Mouse (Mus musculus) kidney, adult 2 months (tissue): ENCODE results near the gene Ccdc80.

Experiments
- CTCF ChIP-seq: fragments of 200-500 bp; conservative IDR thresholded peaks from 2 replicates; pipeline ENCODE4 v1.5.1; 2011; ENCODE audit warnings: low read depth, mild to moderate bottlenecking, control low read depth, low read length, moderate library complexity, mixed read lengths; ENCODE audit not compliant: insufficient read depth, insufficient read length
- POLR2A ChIP-seq: fragments of 200-500 bp; IDR thresholded peaks from one replicate; pipeline ENCODE4 v1.6.1; 2011; ENCODE audit warnings: low read depth, low read length, control low read depth

DNA sequence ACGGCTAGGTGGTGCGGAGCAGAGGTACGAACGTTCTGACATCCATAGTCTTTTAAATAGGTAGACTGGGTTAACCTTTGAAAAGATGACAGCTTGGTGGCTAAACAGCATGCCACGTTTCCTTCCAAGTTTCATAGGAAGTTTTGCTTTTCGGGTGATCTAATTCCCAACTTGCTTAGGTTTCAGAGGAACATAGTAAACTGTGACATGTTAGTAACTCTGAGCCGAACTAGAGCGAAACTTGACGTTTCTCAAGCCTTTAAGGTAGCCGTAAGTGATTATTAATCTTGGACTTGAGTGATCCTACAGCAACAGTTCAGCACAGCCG is 66.2 kb downstream of the Ccdc80 start:
- TF ChIP-seq CTCF: no peak
- no peak for TF ChIP-seq POLR2A
